ENCODE assay signal across 10 mouse cellular contexts in genomic region chr11:120254420-120254819, GRCm38 (mm10). TPM values are rescaled to one million over a fixed set of nuclear protein-coding genes. Genes with fewer than 3 reads are reported as not detected.
DNase-seq lines count a peak whose midpoint lies in the region; ATAC-seq lines count a peak whose summit lies in the region.
"Had no signal": no experiment of that assay in that cellular context is flagged by ENCODE, and none has a peak within 500 bp of the region (broad histone marks: within the 10 kb centered on the region; RNA-seq: fewer than 3 reads in every experiment).

No protein-coding gene starts in this region.

- no peak overlapping the region for H3K4me2 ChIP-seq in kidney, embryonic 16.5 days (replicated peaks; ENCODE audit: low read depth, low read length)
- no peak overlapping the region for H3K4me2 ChIP-seq in heart, embryonic 16.5 days (ENCODE audit: low read depth, low read length)
- no peak overlapping the region for H3K4me2 ChIP-seq in midbrain, embryonic 13.5 days (replicated peaks)
- H3K4me2 ChIP-seq: intestine, embryonic 15.5 days had no signal

- no peak for ATAC-seq in kidney, embryonic 16.5 days (ENCODE audit: low FRiP score, low TSS enrichment)
- no peak for ATAC-seq in heart, embryonic 16.5 days (replicated peaks; ENCODE audit: extremely low read depth, insufficient read depth, low FRiP score)
- ATAC-seq in midbrain, embryonic 13.5 days = no peak
- ATAC-seq: intestine, embryonic 15.5 days had no signal

- peak; percentile 48 for DNase-seq in cerebellum, adult 9-10 months
- DNase-seq in cerebellum, postnatal 36 days = no peak
- no peak for DNase-seq in kidney, postnatal 4 days
- no peak for DNase-seq in left cerebral cortex, postnatal 10 days (ENCODE audit: extremely low spot score in 1 of 2, low spot score in 2 of 2)
- DNase-seq in gastrocnemius, postnatal 4 days (ENCODE audit: low spot score in 2 of 2) = no peak

- peak overlapping the region; percentile 15; the same call in 1 of the 2 replicates for H3K9ac ChIP-seq in kidney, embryonic 16.5 days (replicated peaks; ENCODE audit: low read length)
- H3K9ac ChIP-seq in heart, embryonic 16.5 days (ENCODE audit: low read length) = peak overlapping the region; percentile 27; the same call in 1 of the 2 replicates
- 0 out of 2 replicates have a peak overlapping the region, but pooled peaks have one; percentile 19 for H3K9ac ChIP-seq in midbrain, embryonic 13.5 days (replicated peaks)
- H3K9ac ChIP-seq: intestine, embryonic 15.5 days had no signal

- intact Hi-C loops in left cerebral cortex, postnatal 10 days (cut with DNase I) = no loop called here

- H3K27me3 ChIP-seq in kidney, embryonic 16.5 days (ENCODE audit: insufficient read depth, low read length) = no peaks in the 10 kb centered on the region
- H3K27me3 ChIP-seq in heart, embryonic 16.5 days (ENCODE audit: control insufficient read depth, insufficient read depth, low read length) = no peaks in the 10 kb centered on the region
- H3K27me3 ChIP-seq in midbrain, embryonic 13.5 days = no peaks in the 10 kb centered on the region
- H3K27me3 ChIP-seq: intestine, embryonic 15.5 days had no signal

- peaks cover 82% of the 10 kb centered on the region for H3K4me1 ChIP-seq in kidney, embryonic 16.5 days (ENCODE audit: insufficient read depth, low read length)
- H3K4me1 ChIP-seq in heart, embryonic 16.5 days (ENCODE audit: control insufficient read depth, insufficient read depth, low read length) = peaks cover 74% of the 10 kb centered on the region
- H3K4me1 ChIP-seq in midbrain, embryonic 13.5 days (replicated peaks) = peaks cover 96% of the 10 kb centered on the region

- no peaks in the 10 kb centered on the region for H3K36me3 ChIP-seq in kidney, embryonic 16.5 days (ENCODE audit: insufficient read depth, low read length)
- H3K36me3 ChIP-seq in heart, embryonic 16.5 days (ENCODE audit: control insufficient read depth, insufficient read depth) = no peaks in the 10 kb centered on the region
- H3K36me3 ChIP-seq in midbrain, embryonic 13.5 days = 0 out of 2 replicates have a peak, but pooled peaks cover 4% of the 10 kb centered on the region
- H3K36me3 ChIP-seq: intestine, embryonic 15.5 days had no signal

- no peak overlapping the region for H3K4me3 ChIP-seq in kidney, embryonic 16.5 days (ENCODE audit: low read length)
- H3K4me3 ChIP-seq in heart, embryonic 16.5 days (ENCODE audit: low read length) = no peak overlapping the region
- H3K4me3 ChIP-seq in midbrain, embryonic 13.5 days (replicated peaks) = no peak overlapping the region
- H3K4me3 ChIP-seq: intestine, embryonic 15.5 days had no signal

- peak overlapping the region; percentile 30; the same call in 1 of the 2 replicates for H3K27ac ChIP-seq in kidney, embryonic 16.5 days (ENCODE audit: low read length)
- H3K27ac ChIP-seq in heart, embryonic 16.5 days (ENCODE audit: low read length) = peak overlapping the region; percentile 77
- peak overlapping the region; percentile 53 for H3K27ac ChIP-seq in midbrain, embryonic 13.5 days
- H3K27ac ChIP-seq: intestine, embryonic 15.5 days; macrophage had no signal

- WGBS in kidney, embryonic 16.5 days = 43% methylated on average over 11 of the region's 11 CpGs
- 74% methylated on average over 11 of the region's 11 CpGs for WGBS in heart, embryonic 16.5 days
- 66% methylated on average over 11 of the region's 11 CpGs for WGBS in midbrain, embryonic 13.5 days

- H3K9me3 ChIP-seq in kidney, embryonic 16.5 days (ENCODE audit: low read length) = no peaks in the 10 kb centered on the region
- no peaks in the 10 kb centered on the region for H3K9me3 ChIP-seq in heart, embryonic 16.5 days (replicated peaks; ENCODE audit: control insufficient read depth, low read length)
- H3K9me3 ChIP-seq in midbrain, embryonic 13.5 days = no peaks in the 10 kb centered on the region
- H3K9me3 ChIP-seq: intestine, embryonic 15.5 days had no signal

RNA-seq across cellular contexts. Expression of gene Bahcc1, which starts 21.7 kb away (rescaled TPM):
- 13.2 and 14.2 TPM in 2 replicates for polyA plus RNA-seq in kidney, embryonic 16.5 days (2015; fragmentation: Nextera tagmentation; extraction: Ambion mirVana)
- polyA plus RNA-seq in heart, embryonic 16.5 days (2015; fragmentation: Nextera tagmentation; extraction: Ambion mirVana) = 4.6 and 4.7 TPM in 2 replicates
- 17.4 and 19.5 TPM in 2 replicates for polyA plus RNA-seq in midbrain, embryonic 13.5 days (2015; fragmentation: Nextera tagmentation; extraction: Ambion mirVana)
- total RNA-seq in left cerebral cortex, postnatal 10 days (2021) = 10 to 100 TPM; 19.7 to 20.6 TPM
- 10 to 100 TPM; 13.6 to 15.1 TPM for total RNA-seq in gastrocnemius, postnatal 4 days (2021)
